Mouse (Mus musculus) cortical plate, adult 2 months (tissue): ENCODE measurements at regions not wholly inside any gene's neighbourhood (a gene's known extent, or its start where the extent isn't known, plus 50 kb on each side); places are given as distances from the start of the nearest gene placed in this dataset.

Experiments
- CTCF ChIP-seq: fragments of 200-500 bp; IDR thresholded peaks from 2 replicates; pipeline ENCODE4 v1.5.1; 2011; ENCODE audit warnings: mild to moderate bottlenecking, control low read depth, low read length; ENCODE audit not compliant: insufficient read depth; ENCODE audit errors: extremely low read depth
- POLR2A ChIP-seq: fragments of 200-500 bp; IDR thresholded peaks from 2 replicates; pipeline ENCODE4 v1.6.1; 2011; ENCODE audit warnings: mild to moderate bottlenecking, low read length, control low read depth; ENCODE audit not compliant: insufficient read depth; ENCODE audit errors: extremely low read depth

GRCm38 (mm10) chr9:117833586-117833985, 203.9 kb upstream of the Rbms3 start:
- TF ChIP-seq POLR2A (no peak), CTCF (no peak)
